14 mouse cellular contexts compared by ENCODE assay signal in the genomic region with DNA sequence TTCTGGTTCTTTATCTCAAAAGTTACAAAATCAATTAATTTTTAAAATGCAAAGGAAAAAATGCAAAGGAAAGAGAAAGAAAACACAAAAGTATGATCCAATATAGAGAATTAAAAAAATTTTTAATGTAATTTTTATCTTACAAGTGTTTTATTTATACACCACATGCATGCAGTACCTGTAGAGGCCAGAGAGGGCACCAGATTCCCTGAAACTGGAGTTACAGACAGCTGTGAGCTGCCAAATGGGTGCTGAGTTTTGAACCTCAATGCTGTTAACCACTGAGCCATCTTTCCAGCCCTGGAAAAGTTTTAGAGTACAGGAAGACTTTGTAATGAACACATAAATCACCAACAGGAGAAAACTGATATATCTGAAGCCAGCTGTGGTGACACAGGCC. TPM values are rescaled to one million over a fixed set of nuclear protein-coding genes. Genes with fewer than 3 reads are reported as not detected.
DNase-seq lines count a peak whose midpoint lies in the region; ATAC-seq and TF ChIP-seq lines count a peak whose summit lies in the region.
"Had no signal": no experiment of that assay in that cellular context is flagged by ENCODE, and none has a peak within 500 bp of the region (broad histone marks: within the 10 kb centered on the region; RNA-seq: fewer than 3 reads in every experiment).

No protein-coding gene starts in this region.

- no peaks in the 10 kb centered on the region for H3K9me3 ChIP-seq in liver, postnatal 0 days (ENCODE audit: low read length)
- H3K9me3 ChIP-seq in liver, embryonic 11.5 days (ENCODE audit: control insufficient read depth, low read length): no peaks in the 10 kb centered on the region
- no peaks in the 10 kb centered on the region for H3K9me3 ChIP-seq in E14TG2a.4 (ENCODE audit: low read length)
- H3K9me3 ChIP-seq: intestine, embryonic 15.5 days; midbrain, embryonic 13.5 days had no signal

- H3K4me1 ChIP-seq in liver, postnatal 0 days (ENCODE audit: insufficient read depth): no peaks in the 10 kb centered on the region
- no peaks in the 10 kb centered on the region for H3K4me1 ChIP-seq in liver, embryonic 11.5 days (replicated peaks; ENCODE audit: control insufficient read depth, insufficient read depth, low read length)
- H3K4me1 ChIP-seq in E14TG2a.4 (replicated peaks; ENCODE audit: low read depth, low read length): peaks cover 33% of the 10 kb centered on the region
- H3K4me1 ChIP-seq: embryonic facial prominence, embryonic 15.5 days; intestine, embryonic 15.5 days; liver, embryonic 15.5 days had no signal

- no peak overlapping the region for H3K4me3 ChIP-seq in gastrocnemius, adult 2 months
- H3K4me3 ChIP-seq in liver, postnatal 0 days (ENCODE audit: low read depth, low read length): no peak overlapping the region
- H3K4me3 ChIP-seq in liver, embryonic 11.5 days (ENCODE audit: low read depth, low read length): no peak overlapping the region
- no peak overlapping the region for H3K4me3 ChIP-seq in E14TG2a.4 (replicated peaks; ENCODE audit: low read length)
- H3K4me3 ChIP-seq: embryonic facial prominence, embryonic 15.5 days; heart, embryonic 13.5 days; intestine, embryonic 15.5 days; liver, embryonic 15.5 days; midbrain, embryonic 13.5 days had no signal

- no peak overlapping the region for H3K9ac ChIP-seq in liver, postnatal 0 days (replicated peaks)
- H3K9ac ChIP-seq in liver, embryonic 11.5 days (ENCODE audit: low read depth, low read length): no peak overlapping the region
- H3K9ac ChIP-seq: embryonic facial prominence, embryonic 15.5 days; heart, embryonic 13.5 days; intestine, embryonic 15.5 days; liver, embryonic 15.5 days; midbrain, embryonic 13.5 days had no signal

- no peak overlapping the region for H3K4me2 ChIP-seq in liver, postnatal 0 days (ENCODE audit: low read depth, low read length)
- H3K4me2 ChIP-seq in liver, embryonic 11.5 days: no peak overlapping the region
- H3K4me2 ChIP-seq: embryonic facial prominence, embryonic 15.5 days; heart, embryonic 13.5 days; intestine, embryonic 15.5 days; liver, embryonic 15.5 days; midbrain, embryonic 13.5 days had no signal

- no peaks in the 10 kb centered on the region for H3K36me3 ChIP-seq in liver, postnatal 0 days (replicated peaks; ENCODE audit: insufficient read depth, low read length)
- H3K36me3 ChIP-seq in liver, embryonic 11.5 days (ENCODE audit: control insufficient read depth, insufficient read depth, low read length): no peaks in the 10 kb centered on the region
- no peaks in the 10 kb centered on the region for H3K36me3 ChIP-seq in E14TG2a.4 (ENCODE audit: insufficient read depth, low read length)
- H3K36me3 ChIP-seq: embryonic facial prominence, embryonic 15.5 days; intestine, embryonic 15.5 days; liver, embryonic 15.5 days had no signal

- ATAC-seq in liver, postnatal 0 days: no peak
- no peak for ATAC-seq in liver, embryonic 11.5 days (replicated peaks; ENCODE audit: low FRiP score)
- ATAC-seq: intestine, embryonic 15.5 days; midbrain, embryonic 13.5 days had no signal

- no peak overlapping the region for H3K27ac ChIP-seq in gastrocnemius, adult 2 months
- no peak overlapping the region for H3K27ac ChIP-seq in liver, postnatal 0 days (ENCODE audit: low read depth)
- H3K27ac ChIP-seq in liver, embryonic 11.5 days (ENCODE audit: low read depth, low read length): no peak overlapping the region
- H3K27ac ChIP-seq: embryonic facial prominence, embryonic 15.5 days; heart, embryonic 13.5 days; intestine, embryonic 15.5 days; liver, embryonic 15.5 days; midbrain, embryonic 13.5 days had no signal

- TF ChIP-seq CTCF in gastrocnemius, adult 2 months (IDR thresholded peaks at IDR 0.05): peak; percentile 39; the same call in 1 of the 2 replicates
- TF ChIP-seq CTCF in liver, postnatal 0 days (IDR thresholded peaks at IDR 0.05; ENCODE audit: low read depth): peak; percentile 60
- TF ChIP-seq CTCF in E14TG2a.4 (conservative IDR thresholded peaks at IDR 0.05; ENCODE audit: low read length): peak; percentile 96

- no peak for TF ChIP-seq EP300 in liver, postnatal 0 days (IDR thresholded peaks at IDR 0.05; ENCODE audit: low read depth)

- intact Hi-C loops in gastrocnemius, adult 2 months (cut with DNase I): no loop called here

- no peak for DNase-seq in gastrocnemius, adult 2 months
- no peak for DNase-seq in gastrocnemius, adult 8-10 months (ENCODE audit: low spot score in 2 of 2)
- DNase-seq in liver, postnatal 0 days: peak; percentile 48
- DNase-seq in liver, embryonic 11.5 days (ENCODE audit: low spot score): no peak
- DNase-seq in induced T-regulatory cell, adult 2 months (ENCODE audit: low read depth): peak; percentile 64
- DNase-seq in ovary, postnatal 10 days (ENCODE audit: low spot score): no peak
- no peak for DNase-seq in ovary, adult 18-20 months (ENCODE audit: low spot score)
- DNase-seq: cerebellum, adult 9-10 months had no signal

- no peaks in the 10 kb centered on the region for H3K27me3 ChIP-seq in liver, postnatal 0 days (ENCODE audit: insufficient read depth, low read length)
- H3K27me3 ChIP-seq in liver, embryonic 11.5 days (replicated peaks; ENCODE audit: control insufficient read depth, insufficient read depth, low read length): no peaks in the 10 kb centered on the region
- H3K27me3 ChIP-seq in E14TG2a.4 (ENCODE audit: insufficient read depth, low read length): no peaks in the 10 kb centered on the region
- H3K27me3 ChIP-seq: embryonic facial prominence, embryonic 15.5 days; heart, embryonic 13.5 days; intestine, embryonic 15.5 days; liver, embryonic 15.5 days; midbrain, embryonic 13.5 days had no signal

RNA-seq across cellular contexts. Expression of a gene that starts 22.3 kb away (rescaled TPM):
- total RNA-seq in gastrocnemius, adult 2 months (2021): 1 to 10 TPM; 3.4 to 7.4 TPM
- 1 to 10 TPM; 2.6 to 5.5 (median 3.6) TPM for total RNA-seq in gastrocnemius, adult 8-10 months (2022)
- polyA plus RNA-seq in liver, postnatal 0 days (2015; fragmentation: Nextera tagmentation; extraction: Ambion mirVana): 6.5 and 7.2 TPM in 2 replicates
- 16.3 and 17.1 TPM in 2 replicates for polyA plus RNA-seq in liver, embryonic 11.5 days (2014; fragmentation: Nextera tagmentation; extraction: Ambion mirVana)

RNA-seq across cellular contexts. Expression of a gene that starts 32.1 kb away (rescaled TPM):
- 10 to 100 TPM; 24.8 to 30.3 TPM for total RNA-seq in gastrocnemius, adult 2 months (2021)
- 10 to 100 TPM; 19.7 to 25.4 (median 22.0) TPM for total RNA-seq in gastrocnemius, adult 8-10 months (2022)
- polyA plus RNA-seq in liver, postnatal 0 days (2015; fragmentation: Nextera tagmentation; extraction: Ambion mirVana): 8.0 TPM in 2 replicates
- 25.5 and 28.0 TPM in 2 replicates for polyA plus RNA-seq in liver, embryonic 11.5 days (2014; fragmentation: Nextera tagmentation; extraction: Ambion mirVana)

Comparison
In these comparisons a context has a peak if more than half of its experiments do, and no peak if none do; other contexts are left out.
1. DNase-seq: peak in liver, postnatal 0 days (single experiment) and induced T-regulatory cell, adult 2 months (single experiment); none in gastrocnemius, adult 2 months (single experiment), gastrocnemius, adult 8-10 months (0 of 2), liver, embryonic 11.5 days (single experiment), ovary, postnatal 10 days (single experiment) and ovary, adult 18-20 months (single experiment).
2. CTCF ChIP-seq: peak in every context shown above with its lines; median percentile 96 in E14TG2a.4; 60 in liver, postnatal 0 days; 39 in gastrocnemius, adult 2 months.